Mouse (Mus musculus) NIH3T3 (cell line): ENCODE data around the gene Ugt3a2.

Experiments used
- DNase-seq: peaks from one replicate; pipeline ENCODE4 v3.0.0-alpha.2; 2012; ENCODE audit warnings: low read depth

The Ugt3a2 gene

DNA sequence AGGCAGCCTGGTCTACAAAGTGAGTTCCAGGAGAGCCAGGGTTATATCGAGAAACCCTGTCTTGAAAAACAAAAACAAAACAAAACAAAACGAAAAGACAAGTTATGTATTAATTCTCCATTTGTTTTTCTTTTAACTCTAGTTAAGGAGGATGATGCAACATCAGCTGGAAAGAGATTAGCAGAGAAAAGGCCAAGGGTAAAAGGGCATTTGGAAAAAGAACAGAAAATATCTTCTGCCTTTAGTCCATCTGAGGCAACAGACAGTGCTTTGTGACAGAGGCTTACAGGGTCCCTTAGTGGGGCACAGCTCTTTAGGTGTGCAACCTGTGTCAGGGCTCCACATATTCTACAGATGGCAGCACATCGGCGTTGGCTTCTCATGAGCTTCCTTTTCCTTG, at the start of gene Ugt3a2:
Ugt3a2 (plus strand) TSS at position 210 of the 400 bp plus-strand sequence.
- no peak for DNase-seq

DNA sequence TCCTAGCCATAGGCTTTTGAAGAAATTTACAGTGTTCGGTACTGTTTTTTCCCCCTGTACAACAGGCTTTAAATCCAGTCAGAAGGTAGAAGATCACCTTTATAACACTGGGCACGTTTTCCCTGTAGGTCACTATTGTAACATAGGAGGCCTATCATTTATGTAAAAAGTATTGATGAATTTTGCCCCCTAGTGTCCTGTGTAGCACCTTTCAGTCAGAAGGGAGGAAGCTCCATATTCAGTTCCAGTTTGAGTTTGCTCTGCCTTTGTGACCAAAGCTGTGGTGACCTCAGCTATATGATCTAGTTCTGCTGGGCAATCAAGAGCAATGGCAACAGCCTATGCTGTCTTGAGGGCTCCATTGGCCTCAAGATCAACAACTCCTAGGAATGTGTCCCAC, 45.7 kb upstream of the Ugt3a2 start:
- peak; percentile 11 for DNase-seq

- DNase-seq, result no peak
Measured at GRCm38 (mm10) chr15:9305978-9306692, 29.2 kb upstream of the Ugt3a2 start.

DNA sequence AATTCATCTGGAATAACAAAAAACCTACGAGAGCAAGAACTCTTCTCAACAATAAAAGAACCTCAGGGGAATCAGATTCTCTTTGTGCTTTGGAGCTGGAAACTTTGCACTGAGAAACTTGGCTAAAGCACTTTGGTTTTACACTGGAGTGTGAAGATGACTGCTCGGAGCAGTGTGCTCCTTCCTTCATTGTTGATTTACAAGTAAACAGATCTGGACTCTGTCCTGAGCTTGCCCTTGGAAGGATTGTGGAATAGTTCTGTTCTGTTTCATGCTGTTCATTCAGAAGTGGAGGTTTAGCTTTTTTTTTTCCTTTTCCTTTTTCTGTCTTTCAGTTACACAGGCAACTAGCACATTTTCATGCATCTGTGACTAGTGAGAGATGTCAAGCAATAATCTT, 754 bp upstream of the Ugt3a2 start:
- DNase-seq, result no peak

GRCm38 (mm10) chr15:9336616-9337015, 1.3 kb downstream of the Ugt3a2 start:
- DNase-seq, result no peak

- no peak for DNase-seq
Measured at GRCm38 (mm10) chr15:9337021-9337420, 1.7 kb downstream of the Ugt3a2 start.

DNA sequence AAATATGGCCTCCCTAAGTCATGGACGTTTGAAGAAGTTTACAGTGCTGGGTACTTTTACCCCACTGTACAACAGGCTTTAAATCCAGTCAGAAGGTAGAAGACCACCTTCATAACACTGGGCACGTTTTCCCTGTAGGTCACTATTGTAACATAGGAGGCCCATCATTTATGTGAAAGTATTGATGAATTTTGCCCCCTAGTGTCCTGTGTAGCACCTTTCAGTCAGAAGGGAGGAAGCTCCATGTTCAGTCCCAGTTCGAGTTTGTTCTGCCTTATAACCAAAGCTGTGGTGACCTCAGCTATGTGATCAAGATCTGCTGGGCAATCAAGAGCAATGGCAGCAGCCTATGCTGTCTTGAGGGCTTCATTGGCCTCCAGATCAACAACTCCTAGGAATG, 13.4 kb downstream of the Ugt3a2 start:
- no peak for DNase-seq

- DNase-seq, result peak; percentile 27
Measured at GRCm38 (mm10) chr15:9362801-9363200, 27.5 kb downstream of the Ugt3a2 start.

GRCm38 (mm10) chr15:9368774-9369173, 33.4 kb downstream of the Ugt3a2 start:
- DNase-seq, result no peak

DNA sequence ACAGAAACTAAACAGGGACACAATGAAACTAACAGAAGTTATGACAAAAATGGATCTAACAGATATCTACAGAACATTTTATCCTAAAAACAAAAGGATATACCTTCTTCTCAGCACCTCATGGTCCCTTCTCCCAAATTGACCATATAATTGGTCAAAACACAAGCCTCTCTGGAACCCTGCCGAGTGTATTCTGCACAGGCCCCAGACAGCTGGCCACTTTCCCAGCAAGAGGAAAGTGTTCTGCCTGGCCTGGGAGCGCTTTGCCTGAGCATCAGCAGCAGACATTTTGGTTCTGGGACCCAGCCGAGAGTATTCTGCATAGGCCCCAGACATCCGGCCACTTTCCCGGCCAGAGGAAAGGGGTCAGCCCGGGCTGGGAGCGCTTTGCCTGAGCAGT, 40.9 kb downstream of the Ugt3a2 start:
- DNase-seq, result peak; percentile 2

DNA sequence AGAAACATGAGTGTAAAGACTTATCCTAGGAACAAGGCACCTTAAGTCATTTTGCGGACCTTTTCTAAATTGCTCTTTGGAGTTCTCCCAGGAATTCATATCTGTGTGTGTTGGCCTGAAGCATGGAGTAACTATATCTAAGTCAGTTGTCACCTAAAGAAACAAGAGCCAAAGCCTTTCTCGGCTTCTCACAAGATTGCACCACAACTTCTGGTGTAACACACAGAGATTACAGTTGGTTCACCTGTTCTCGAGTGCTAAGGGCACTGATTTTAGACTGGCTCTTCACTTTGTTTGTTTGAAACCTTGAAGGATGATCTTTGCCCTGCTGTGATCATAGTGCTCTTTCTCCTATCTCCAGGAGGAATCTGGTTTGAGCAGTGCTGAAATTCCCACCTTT, 74.1 kb downstream of the Ugt3a2 start:
- no peak for DNase-seq
